Mouse (Mus musculus) heart, postnatal 0 days (tissue): ENCODE results near the gene Vmn1r4. TPM values are rescaled to one million over a fixed set of nuclear protein-coding genes. Genes with fewer than 3 reads are reported as not detected.

ENCODE experiments used
- ATAC-seq: fragments of 200-750 bp; cut with Nextera tagmentation; 2 replicates; pipeline ENCODE4 v1.8.0; 2017; ENCODE audit warnings: low read depth, moderate number of reproducible peaks, moderate library complexity; ENCODE audit not compliant: insufficient read depth
- DNase-seq: peaks from one replicate; pipeline ENCODE4 v3.0.0-alpha.2; 2016; ENCODE audit warnings: low spot score
- H3K27ac ChIP-seq: fragments of 300-500 bp; sonication (generic); 2 replicates; pipeline ENCODE4 v1.5.1; 2014; ENCODE audit warnings: low read depth, mild to moderate bottlenecking
- H3K27me3 ChIP-seq: fragments of 300-500 bp; sonication (generic); 2 replicates; pipeline ENCODE4 v1.6.1; 2014; ENCODE audit warnings: low read length, mixed read lengths; ENCODE audit not compliant: control insufficient read depth, insufficient read depth
- H3K36me3 ChIP-seq: fragments of 300-500 bp; sonication (generic); replicated peaks from 2 replicates; pipeline ENCODE4 v1.6.1; 2014; ENCODE audit warnings: low read length, mixed read lengths; ENCODE audit not compliant: control insufficient read depth, insufficient read depth
- H3K4me1 ChIP-seq: fragments of 300-500 bp; sonication (generic); 2 replicates; pipeline ENCODE4 v1.6.1; 2014; ENCODE audit warnings: antibody characterized with exemption; ENCODE audit not compliant: control insufficient read depth, insufficient read depth
- H3K4me2 ChIP-seq: fragments of 300-500 bp; sonication (generic); 2 replicates; pipeline ENCODE4 v1.6.1; 2014; ENCODE audit warnings: low read depth, mild to moderate bottlenecking, low read length, moderate library complexity
- H3K4me3 ChIP-seq: fragments of 300-500 bp; sonication (generic); 2 replicates; pipeline ENCODE4 v1.5.1; 2014; ENCODE audit warnings: low read depth, low read length
- H3K9ac ChIP-seq: fragments of 300-500 bp; sonication (generic); replicated peaks from 2 replicates; pipeline ENCODE4 v1.6.1; 2014; ENCODE audit warnings: low read depth, low read length, mixed read lengths
- H3K9me3 ChIP-seq: fragments of 300-500 bp; sonication (generic); replicated peaks from 2 replicates; pipeline ENCODE4 v1.6.1; 2016; ENCODE audit warnings: low read length; ENCODE audit not compliant: control insufficient read depth
- CTCF ChIP-seq: IDR thresholded peaks from 2 replicates; pipeline ENCODE4 v1.5.1; 2016; ENCODE audit warnings: antibody characterized with exemption, control low read depth, low read depth
- EP300 ChIP-seq: IDR thresholded peaks from 2 replicates; pipeline ENCODE4 v1.6.1; 2016; ENCODE audit warnings: antibody characterized with exemption, low read depth
- WGBS: fragments of 180-500 bp; shearing (Covaris S2); extraction: QIAGEN DNeasy Blood & Tissue Kit; methylation state at CpG from one replicate; pipeline ENCODE4 v1.1.7; 2014; 5-methylcytosine and 5-hydroxymethylcytosine counted together
- polyA plus RNA-seq: library from polyadenylated mRNA; unstranded; fragments of >200 nt; fragmentation: Nextera tagmentation; extraction: Ambion mirVana; gene quantifications from 2 replicates; pipeline ENCODE4 v1.2.1, GENCODE M21; 2015
- total RNA-seq: library from RNA; depleted of rRNA; stranded (reverse); fragments of >200 nt; gene quantifications from 2 replicates; pipeline ENCODE4 v1.2.3, GENCODE M21; 2014; ENCODE audit warnings: low replicate concordance

Vmn1r4 gene
- total and polyA plus RNA-seq, 2 experiments from 2014 or later: 0.19 TPM; not detected in 1

DNA sequence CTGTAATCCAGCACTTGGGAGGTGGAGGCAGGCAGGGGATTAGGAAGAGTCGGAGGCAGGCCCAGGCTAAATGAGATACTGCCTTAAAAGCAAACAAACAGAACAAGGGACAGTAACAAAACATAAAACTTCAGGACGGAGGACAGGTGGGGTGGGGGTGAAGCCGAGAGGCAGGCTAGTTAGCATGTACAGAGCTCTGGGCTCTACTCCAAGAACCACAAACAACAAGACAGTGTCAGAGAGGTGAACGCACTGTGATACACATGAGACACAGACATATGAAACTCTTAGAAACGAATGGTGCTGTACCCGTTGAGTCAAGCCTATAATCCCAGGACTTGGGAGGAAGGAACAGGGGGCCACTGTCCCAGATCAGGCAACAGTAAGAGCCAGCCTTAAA, 20.0 kb upstream of the Vmn1r4 start:
- Histone ChIP-seq H3K36me3 (no peaks in the 10 kb centered on the region), H3K9ac (peak overlapping the region; percentile 27; the same call in 1 of the 2 replicates), H3K4me3 (no peak overlapping the region), H3K9me3 (no peaks in the 10 kb centered on the region), H3K27ac (peak overlapping the region; percentile 72), H3K27me3 (no peaks in the 10 kb centered on the region), H3K4me2 (peak overlapping the region; percentile 39), H3K4me1 (peaks cover 20% of the 10 kb centered on the region)
- no peak for TF ChIP-seq EP300
- TF ChIP-seq CTCF: no peak
- 16% methylated on average over 6 of the region's 6 CpGs for WGBS
- ATAC-seq: no peak
- DNase-seq: peak; percentile 71

DNA sequence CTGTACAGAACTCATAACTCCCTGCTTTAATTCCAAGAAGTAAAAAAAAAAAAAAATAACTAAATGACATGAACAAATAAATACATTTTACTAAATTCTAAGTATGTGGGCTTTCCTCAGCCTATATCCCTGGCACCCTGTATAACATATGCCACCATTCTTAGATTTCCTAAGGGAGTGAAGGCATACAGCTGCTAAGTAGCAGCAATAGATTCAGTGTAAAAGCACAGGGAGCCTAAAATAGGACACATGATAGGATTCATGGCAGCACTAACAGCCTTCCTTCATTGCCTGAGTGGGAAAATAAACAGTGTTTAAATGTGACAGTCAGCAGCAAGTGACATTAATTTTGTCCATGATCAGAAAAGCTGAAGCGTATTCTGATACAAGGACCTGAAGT, 19.5 kb upstream of the Vmn1r4 start:
- H3K36me3 ChIP-seq: no peaks in the 10 kb centered on the region
- no peaks in the 10 kb centered on the region for H3K27me3 ChIP-seq
- 34% methylated on average over 1 of the region's 1 CpGs for WGBS
- no peak overlapping the region for H3K4me3 ChIP-seq
- no peak for ATAC-seq
- peak overlapping the region; percentile 72 for H3K27ac ChIP-seq
- no peak for TF ChIP-seq CTCF
- TF ChIP-seq EP300: no peak
- DNase-seq: no peak
- peak overlapping the region; percentile 39 for H3K4me2 ChIP-seq
- no peaks in the 10 kb centered on the region for H3K9me3 ChIP-seq
- peaks cover 20% of the 10 kb centered on the region for H3K4me1 ChIP-seq
- H3K9ac ChIP-seq: peak overlapping the region; percentile 27; the same call in 1 of the 2 replicates

DNA sequence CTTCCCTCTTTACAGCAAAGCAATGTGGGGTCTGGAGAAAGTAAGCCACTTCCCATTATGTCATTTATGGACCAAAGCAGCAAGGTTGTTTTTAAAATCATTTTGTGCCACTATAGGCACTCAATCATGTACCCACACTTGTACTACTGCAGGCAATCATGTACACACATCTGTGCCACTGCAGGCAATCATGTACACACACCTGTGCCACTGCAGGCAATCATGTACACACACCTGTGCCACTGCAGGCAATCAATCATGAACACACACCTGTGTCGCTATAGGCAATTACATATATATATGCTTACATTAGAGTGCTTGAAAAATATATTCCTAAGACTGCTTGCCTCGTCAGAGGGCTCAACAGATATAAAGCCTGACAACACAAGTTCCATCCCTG, 18.8 kb upstream of the Vmn1r4 start:
- no peak overlapping the region for H3K4me3 ChIP-seq
- ATAC-seq (no peak), DNase-seq (no peak)
- 81% methylated on average over 2 of the region's 2 CpGs for WGBS
- no peaks in the 10 kb centered on the region for H3K9me3 ChIP-seq
- no peaks in the 10 kb centered on the region for H3K36me3 ChIP-seq
- H3K4me1 ChIP-seq: peaks cover 20% of the 10 kb centered on the region
- TF ChIP-seq EP300 (no peak), CTCF (no peak)
- H3K27me3 ChIP-seq: no peaks in the 10 kb centered on the region
- H3K27ac ChIP-seq: peak overlapping the region; percentile 72
- H3K4me2 ChIP-seq: no peak overlapping the region
- H3K9ac ChIP-seq: no peak overlapping the region; the same call in 1 of the 2 replicates

DNA sequence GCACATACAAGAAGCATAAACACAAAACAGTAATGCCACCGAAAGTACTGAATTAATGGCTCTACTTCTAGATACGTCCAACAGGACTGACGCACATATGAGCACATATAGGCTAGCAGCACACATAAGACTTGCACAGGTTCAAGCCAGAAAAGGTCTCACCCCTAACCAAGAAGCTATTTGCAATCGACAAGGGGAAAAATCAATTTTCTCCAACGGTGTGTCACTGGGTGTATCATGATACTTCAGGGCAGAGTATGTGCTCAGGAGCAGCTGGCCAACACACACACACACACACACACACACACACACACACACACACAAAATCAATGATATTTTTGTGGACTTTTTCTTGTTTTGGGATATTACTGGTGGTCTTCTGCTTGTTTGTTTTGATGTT, 18.3 kb upstream of the Vmn1r4 start:
- Histone ChIP-seq H3K27ac (no peak overlapping the region), H3K4me1 (peaks cover 20% of the 10 kb centered on the region), H3K9ac (no peak overlapping the region), H3K36me3 (no peaks in the 10 kb centered on the region), H3K9me3 (no peaks in the 10 kb centered on the region), H3K4me2 (no peak overlapping the region), H3K27me3 (no peaks in the 10 kb centered on the region), H3K4me3 (no peak overlapping the region)
- DNase-seq (no peak), ATAC-seq (no peak)
- TF ChIP-seq CTCF: no peak
- no peak for TF ChIP-seq EP300
- WGBS: 89% methylated on average over 5 of the region's 5 CpGs

DNA sequence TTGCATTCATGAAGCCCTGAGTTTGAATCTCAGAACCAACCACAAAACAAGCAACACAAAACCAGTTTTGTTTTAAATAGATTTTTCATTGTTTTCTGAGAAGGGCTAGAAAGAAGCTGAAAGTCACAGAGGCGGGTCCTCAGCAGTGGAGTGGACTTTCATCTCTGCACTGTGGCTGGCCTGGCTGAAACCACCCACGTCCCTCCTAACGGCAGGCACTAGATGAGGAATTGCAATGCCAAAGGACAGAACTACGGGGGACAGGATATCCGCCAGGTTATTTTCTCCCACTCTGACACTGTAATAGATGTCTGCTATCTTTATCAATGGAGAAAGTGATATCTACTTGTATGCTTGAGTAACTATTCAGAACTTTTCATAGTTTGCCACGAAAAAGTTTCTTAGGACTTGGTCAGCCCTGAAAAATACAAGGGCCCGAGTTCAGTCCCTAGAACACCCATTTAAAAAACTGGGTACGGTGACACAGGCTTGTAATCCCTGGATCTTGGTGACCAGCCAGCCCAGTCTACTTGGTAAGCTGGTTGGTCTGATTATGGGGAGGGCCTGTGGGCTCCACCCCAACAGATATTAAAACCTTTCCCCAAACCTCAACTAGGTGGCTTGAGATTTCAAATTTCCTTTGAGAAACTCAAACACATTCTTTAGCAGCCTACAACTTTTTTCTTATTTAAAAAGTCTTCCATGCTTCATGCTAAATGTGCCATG, 17.5 kb upstream of the Vmn1r4 start:
- WGBS: 62% methylated on average over 8 of the region's 8 CpGs
- peaks cover 20% of the 10 kb centered on the region for H3K4me1 ChIP-seq
- H3K4me2 ChIP-seq: no peak overlapping the region
- H3K9ac ChIP-seq: no peak overlapping the region
- no peak overlapping the region for H3K27ac ChIP-seq
- DNase-seq (no peak), ATAC-seq (no peak)
- no peaks in the 10 kb centered on the region for H3K27me3 ChIP-seq
- H3K4me3 ChIP-seq: no peak overlapping the region
- H3K36me3 ChIP-seq: no peaks in the 10 kb centered on the region
- no peaks in the 10 kb centered on the region for H3K9me3 ChIP-seq
- TF ChIP-seq CTCF (no peak), EP300 (no peak)

DNA sequence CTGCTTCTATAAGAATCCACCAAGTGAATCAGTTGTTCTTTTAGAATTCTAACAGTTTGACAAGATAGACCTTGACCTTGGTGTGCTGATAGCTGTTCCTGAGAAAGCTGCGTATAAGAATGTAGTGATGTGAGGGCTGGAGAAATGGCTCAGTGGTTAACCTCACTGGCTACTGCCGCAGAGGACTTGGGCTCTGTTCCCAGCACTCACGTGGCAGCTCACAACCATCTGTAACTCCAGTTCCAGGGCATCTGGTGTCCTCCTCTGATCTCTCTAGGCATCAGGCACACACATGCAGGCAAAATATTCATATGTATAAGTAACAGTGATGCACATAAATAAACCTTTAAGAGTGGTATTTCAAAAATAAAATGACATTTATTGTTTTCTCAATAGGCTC, 15.8 kb upstream of the Vmn1r4 start:
- DNase-seq: no peak
- no peak overlapping the region for H3K4me2 ChIP-seq
- no peaks in the 10 kb centered on the region for H3K9me3 ChIP-seq
- no peak overlapping the region for H3K27ac ChIP-seq
- TF ChIP-seq CTCF (no peak), EP300 (no peak)
- ATAC-seq: no peak
- no peak overlapping the region for H3K4me3 ChIP-seq
- no peaks in the 10 kb centered on the region for H3K36me3 ChIP-seq
- 89% methylated on average over 3 of the region's 3 CpGs for WGBS
- peaks cover 20% of the 10 kb centered on the region for H3K4me1 ChIP-seq
- no peak overlapping the region for H3K9ac ChIP-seq
- H3K27me3 ChIP-seq: no peaks in the 10 kb centered on the region
